Mouse (Mus musculus) liver, postnatal 0 days (tissue): ENCODE data around the gene Vdac1.

Experiments used
- CTCF ChIP-seq: sonication (generic); IDR thresholded peaks from 2 replicates; pipeline ENCODE4 v1.5.1; 2016; ENCODE audit warnings: antibody characterized with exemption, low read depth
- EP300 ChIP-seq: IDR thresholded peaks from 2 replicates; pipeline ENCODE4 v1.6.1; 2016; ENCODE audit warnings: antibody characterized with exemption, low read depth, mild to moderate bottlenecking

DNA sequence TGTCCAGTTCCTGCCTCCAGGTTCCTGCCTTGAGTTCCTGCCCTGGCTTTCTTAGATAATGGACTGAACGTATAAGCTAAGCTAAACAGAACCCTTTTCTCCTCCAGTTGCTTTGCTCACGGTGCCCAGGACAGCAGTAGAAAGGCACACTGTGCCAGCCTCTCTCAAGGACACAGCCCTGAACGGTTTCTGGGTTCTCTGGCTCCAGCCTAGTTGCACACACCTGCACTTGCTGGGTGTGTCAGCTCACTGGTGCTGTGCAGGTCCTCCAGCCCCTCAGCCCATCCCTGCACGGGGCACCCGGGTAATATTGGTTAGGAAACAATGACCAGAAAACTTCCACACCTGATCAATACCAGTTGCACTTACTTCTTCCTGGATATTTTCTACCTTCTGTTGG, 71.5 kb downstream of the Vdac1 start:
- no peak for TF ChIP-seq CTCF
- TF ChIP-seq EP300, result no peak
